Mouse (Mus musculus) ZHBTc4 (cell line): ENCODE data around the gene Sugct.

ENCODE experiments used
- DNase-seq: peaks from one replicate; pipeline ENCODE4 v3.0.0-alpha.2; 2011; ENCODE audit warnings: low read depth, low spot score

Sugct gene

DNA sequence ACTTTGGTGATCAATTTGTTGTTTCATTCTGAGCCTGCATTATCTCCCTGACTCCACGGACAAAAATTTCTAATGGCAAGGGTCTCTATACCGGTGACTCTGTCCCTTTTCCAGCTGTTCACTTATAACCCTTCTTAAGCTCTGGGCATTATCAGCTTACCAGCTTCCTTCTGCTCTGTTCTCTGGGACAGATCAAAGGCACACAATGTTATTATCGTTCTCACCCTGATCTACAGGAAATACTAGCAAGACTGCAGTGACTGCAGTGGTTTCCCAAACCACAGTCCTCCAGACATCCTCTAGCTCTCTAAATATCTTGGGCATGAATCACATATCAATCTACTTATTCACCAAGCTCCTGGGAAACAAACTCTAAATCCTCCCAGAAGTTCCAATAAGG, 90.7 kb downstream of the Sugct start:
- no peak for DNase-seq

DNA sequence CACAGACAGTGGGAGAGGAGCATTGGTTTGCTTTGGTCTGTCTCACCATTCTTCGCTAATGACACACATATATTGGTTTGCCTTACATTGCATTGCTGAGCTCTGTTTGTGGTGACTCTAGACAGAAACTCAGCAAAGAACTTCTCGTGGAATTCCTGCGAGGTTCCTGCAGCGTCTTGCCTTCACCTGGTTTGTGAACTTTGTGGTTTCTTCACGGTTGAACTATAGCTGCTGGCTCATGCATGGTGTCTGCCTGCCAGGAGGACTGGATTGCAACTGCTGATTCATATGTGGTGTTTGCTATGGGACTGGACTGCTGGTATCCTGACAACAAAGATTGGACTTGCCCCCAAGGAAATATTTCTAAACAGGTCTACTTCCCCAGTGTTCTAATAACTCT, 91.6 kb downstream of the Sugct start:
- no peak for DNase-seq

DNA sequence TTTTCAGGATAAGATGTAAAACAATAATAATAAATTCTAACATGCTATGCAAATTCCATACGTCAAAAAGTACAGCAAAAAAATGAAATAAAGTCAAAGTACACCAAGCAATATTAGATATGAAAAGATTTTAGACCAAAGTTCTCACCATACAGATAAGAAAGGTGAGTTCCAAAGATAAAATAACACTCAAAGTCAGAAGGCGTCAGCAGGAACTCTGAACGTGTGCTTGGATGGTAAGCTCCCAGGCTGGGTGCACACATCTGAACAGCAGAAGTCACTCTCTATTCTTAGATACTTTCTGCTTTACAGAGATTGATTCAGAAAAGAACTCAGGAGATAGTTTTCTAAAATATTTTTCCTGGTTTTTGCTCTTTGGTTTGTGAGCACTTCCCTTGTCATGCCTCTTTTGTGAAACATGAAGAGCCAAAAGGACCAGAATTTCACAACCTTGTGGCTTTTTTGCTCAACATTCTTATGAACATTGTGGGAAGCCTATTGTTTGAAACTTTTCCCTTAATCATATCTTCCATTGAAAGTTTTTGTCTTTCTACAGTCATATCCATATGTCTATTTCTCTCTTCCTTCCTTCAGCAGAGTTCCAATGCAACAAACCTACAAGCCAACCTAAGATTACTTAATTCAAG, 110.0 kb downstream of the Sugct start:
- no peak for DNase-seq

DNA sequence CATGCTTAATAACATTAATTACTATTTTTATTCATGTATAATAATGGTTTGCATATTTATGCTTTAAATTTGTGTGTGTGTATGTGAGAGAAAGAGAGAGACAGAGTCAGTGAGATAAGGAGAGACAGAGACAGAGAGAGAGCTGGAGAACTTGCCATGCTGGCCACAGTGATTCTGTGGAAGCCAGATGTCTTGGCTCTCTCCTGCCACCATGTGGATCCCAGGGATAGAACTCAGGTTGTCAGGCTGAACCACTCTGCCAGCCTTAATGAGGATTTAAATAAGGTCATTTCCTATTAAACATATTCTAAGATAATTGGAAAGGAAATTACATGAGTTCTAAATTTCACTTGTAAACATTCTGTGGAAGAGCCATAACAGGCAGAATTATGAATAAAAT, 110.5 kb downstream of the Sugct start:
- peak; percentile 40 for DNase-seq

DNA sequence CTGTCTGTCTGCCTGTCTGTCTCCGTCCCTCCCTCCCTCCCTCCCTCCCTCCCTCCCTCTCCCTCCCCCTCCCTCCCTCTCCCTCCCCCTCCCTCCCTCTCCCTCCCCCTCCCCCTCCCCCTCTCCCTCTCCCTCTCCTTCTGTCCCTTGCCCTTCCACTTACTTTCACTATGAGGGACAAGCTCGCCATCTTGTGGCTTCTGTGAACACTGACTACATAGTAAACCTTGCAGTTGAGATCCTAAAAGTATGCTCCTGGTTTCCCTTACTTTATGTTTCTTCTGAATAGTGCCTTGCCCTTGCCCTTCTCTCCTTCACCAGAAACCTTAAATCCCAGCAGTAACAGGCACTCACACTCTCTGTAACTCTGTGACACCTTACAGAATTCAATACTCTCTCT, 113.7 kb downstream of the Sugct start:
- peak; percentile 72 for DNase-seq

DNA sequence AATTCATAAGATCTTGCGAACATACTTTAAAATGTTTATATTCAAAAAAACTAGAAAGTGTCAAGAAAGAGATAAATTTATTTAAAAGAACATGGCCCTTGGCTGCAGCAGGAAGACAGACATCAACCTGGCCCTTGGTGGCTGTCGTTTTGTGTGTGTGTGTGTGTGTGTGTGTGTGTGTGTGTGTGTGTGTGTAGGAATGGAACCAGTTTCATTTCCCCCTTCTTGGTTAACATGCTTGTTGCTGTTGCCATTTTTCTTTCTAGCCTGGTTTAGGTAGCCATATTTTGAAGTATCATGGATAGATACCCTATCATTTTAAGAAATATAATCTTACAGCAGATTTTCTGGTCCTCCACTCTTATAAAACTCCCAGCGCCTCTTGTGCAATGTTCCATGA, 136.0 kb downstream of the Sugct start:
- no peak for DNase-seq

DNA sequence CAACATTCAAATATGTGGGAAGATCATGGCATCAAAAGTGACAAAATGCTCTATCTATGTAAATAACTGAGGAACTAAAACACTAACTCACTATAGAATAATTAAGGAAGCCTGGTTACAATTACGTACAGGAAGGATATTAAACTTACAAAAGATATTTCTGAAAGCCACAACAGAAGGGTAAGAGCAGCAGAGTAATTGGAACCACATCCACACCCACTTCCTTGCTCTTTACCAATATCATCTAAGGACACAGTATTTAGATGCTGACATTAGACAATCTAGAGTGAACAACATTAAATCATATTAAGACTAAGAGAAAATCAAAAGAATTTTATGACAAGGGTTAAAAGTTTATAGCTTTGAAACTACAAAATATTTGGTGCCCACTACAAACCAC, 159.0 kb downstream of the Sugct start:
- DNase-seq: no peak

DNA sequence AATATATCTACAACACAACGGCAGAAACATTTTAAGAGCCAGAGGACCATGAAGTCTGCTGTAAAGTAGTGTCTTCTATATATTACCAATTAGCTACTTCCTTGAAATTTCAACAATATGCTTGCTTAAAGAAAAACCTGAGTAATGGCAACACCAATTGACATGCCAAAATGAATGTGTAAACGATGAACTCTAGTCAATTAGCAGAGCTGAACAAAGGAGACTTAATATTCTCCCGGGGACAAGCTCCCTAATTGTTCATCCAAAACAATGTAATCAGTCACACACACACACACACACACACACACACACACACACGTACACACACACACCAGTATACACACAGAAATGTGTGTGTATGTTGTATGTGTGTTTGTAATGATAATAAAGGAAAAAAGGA, 160.5 kb downstream of the Sugct start:
- DNase-seq: no peak

DNA sequence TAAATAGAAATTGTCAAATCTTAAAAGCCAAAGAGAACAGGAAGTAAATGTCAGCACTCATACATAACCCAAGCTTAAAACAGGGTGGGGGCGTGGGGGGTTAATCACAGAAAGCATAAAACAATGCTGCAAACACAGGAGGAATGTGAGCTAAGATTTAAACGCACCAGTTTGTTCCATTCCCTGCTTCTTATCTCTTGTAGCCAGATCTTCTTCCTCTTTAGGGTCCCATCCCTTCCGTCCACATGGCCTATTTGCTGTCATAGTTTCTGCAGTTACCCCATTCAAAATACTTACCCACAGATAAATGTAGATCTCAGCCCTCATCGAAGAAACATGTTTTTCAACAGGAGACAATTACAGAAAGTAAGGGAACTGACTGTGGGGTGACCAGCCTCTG, 160.9 kb downstream of the Sugct start:
- no peak for DNase-seq

DNA sequence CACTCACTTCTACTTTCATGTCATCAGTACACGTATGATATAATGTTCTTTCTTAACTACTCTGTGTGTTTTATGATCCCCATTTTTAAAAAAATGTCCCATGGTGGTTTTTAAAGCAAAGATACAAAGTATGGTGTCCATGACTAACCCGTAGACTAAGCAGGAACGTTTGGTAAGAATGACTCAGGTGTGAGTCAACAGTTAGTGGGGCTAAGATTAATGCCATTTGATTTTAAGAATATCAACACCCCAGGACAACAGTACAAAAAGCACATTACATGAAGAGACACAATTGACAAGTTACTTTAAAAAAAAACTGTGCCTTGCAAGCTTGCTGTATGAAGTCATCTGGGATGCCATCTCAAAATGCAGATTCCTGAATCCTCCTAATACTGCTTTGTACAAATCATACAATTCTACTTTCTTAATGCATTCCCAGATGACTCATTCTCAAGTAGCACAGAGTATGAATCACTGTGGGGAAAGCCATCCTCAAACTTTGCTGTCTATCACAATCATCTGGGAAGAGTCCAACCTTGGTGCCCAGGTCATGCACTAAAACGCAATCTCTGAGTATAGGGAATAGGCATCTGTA, 184.1 kb downstream of the Sugct start:
- DNase-seq: no peak

DNA sequence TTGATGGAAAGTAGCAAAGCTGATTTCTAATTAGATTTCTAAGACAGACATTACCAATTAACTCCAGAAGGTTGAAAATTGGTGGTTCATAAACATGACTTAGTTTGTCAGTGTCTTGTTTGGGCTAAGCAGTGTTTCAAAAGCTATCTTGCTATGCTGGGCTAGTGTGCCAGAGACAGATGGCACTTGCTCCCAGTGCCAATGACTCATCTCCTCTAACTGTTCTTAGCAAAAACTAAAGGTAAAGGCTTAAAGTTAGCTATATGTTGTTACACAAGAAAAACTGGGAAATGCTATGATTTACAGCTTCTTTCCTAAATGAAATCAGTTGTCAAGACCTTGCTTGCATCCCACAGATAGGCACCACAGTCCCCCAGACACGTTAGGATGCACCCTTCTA, 200.4 kb downstream of the Sugct start:
- no peak for DNase-seq

DNA sequence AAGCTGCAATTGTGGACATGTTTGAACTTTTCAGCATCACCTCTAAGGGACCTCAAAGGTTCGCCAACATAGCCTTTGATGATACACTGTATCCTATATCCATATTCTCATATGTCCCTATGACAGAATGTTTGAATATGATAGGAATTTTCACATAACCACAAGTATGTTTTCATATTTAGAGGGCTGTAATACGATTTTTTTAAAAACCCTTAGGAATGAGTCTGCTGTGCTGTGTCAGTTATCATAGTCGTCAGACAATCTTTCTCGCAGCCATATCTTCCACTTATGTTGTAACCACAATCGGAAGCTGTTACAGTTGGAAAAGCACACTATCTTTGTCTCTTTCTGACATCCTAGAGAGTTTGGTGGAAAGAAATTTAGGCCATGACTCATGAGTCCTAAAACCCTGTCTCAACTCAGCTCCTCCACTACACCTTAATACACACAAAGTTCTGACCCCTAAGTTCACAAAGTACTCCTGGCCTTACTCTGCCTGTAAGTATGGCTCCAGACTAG, 201.2 kb downstream of the Sugct start:
- no peak for DNase-seq

DNA sequence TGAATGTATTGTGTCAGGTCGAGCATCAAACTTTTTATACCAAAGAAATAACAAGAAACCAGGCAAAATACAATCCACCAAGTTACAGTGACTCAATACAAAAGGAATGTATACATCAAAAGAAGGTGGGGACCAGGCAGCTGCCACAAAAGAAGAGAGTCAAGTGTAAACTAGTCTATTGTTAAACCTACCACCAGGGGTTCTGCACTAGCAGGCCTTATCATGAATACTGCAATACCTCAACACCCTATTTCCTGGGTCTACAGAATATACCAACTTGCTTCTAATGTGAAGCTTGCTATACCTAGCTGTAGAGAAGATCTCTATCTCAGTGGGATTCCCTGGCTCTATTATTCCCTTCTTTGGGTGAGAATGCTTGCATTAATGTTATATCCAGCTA, 237.4 kb downstream of the Sugct start:
- DNase-seq: peak; percentile 59

DNA sequence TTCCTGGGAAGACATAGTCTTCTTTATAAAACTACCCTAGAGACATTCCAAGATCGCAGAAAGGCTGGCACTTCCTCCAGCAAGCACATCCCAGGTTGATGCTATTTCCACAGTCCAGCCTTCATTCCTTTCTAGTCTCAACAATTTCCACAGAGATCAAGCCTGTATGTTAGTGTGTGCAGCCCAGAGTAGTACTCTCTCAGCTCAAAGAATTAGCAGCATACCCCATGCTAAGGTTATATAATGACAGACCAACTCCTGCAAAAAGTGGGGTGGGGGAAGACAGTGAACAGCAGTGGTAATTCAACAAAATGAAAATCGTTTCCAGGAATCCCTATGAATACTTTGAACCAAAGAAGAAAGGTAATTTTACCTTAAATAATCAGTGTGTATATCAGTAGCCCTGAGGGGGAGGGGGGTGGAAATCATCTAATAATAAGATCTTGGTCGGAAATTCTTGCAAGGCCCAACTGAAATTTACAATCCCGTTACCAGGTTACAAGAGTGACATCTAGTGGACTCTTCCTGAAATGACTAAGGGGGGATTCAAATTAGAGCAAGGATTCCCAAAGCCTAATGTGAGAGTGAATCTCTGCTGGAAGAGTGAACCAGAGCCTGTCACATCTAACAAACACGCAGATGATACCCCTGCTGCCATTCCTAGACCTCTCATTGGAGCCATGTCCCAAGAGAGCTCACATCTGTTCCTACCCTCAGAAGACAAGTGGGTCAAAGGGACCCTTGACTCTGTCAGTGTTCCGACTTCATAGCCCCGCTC, 263.0 kb downstream of the Sugct start:
- peak; percentile 46 for DNase-seq

DNA sequence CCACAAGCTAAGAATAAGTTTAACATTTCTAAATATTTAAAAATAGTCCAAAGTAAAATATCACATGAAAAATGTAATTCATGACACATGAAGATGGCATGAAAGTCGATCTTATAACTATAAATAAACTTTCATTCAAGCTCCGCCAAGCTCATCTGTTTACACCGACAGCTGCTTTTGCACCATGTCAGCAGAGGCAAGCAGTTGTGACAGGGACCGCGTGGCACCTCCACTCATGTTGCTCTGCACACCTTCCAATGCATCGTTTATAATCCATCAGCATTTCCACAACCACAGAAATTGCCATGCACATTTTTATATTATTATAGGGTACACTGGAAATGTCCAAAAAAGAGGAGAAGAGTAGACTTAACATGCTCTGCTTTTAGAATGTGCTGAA, 273.5 kb downstream of the Sugct start:
- no peak for DNase-seq

DNA sequence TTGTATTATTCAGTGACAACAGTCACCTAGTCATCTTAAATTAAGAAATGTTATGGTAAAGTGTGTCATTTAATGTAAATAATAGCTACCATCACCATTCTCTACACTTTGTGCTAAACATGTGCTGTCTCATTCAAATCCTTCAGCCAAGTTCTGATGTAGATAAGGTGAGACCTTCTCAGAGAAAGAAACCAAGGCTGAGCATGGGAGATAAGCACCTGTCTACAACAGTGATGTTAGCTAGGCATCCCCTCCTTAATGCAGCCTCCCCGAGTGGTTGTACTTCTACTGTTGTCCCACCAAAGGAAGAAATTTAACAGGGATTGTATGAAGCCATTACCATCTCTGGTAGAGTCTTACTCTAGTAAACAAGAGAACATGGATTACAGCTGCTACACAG, 274.8 kb downstream of the Sugct start:
- no peak for DNase-seq

DNA sequence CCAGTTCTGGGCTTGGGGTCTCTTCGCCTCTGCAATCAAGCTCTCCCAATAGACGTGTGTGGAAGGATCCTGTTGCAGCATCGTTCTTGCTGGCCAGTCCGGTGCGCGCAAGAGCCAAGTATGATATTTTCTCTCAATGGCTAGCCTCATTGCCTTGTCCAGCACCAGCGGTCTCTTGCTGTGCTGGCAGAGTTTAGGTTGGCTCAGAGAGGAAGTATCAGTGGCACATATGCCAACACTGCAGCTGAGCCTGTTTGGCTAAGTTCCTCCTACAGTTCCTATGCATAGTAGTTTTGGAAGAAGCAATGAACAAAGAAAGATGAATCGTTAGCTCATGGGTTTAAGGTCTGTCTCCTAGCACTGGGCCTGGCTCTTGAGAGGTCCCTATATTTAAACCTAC, 352.5 kb downstream of the Sugct start:
- DNase-seq: no peak

DNA sequence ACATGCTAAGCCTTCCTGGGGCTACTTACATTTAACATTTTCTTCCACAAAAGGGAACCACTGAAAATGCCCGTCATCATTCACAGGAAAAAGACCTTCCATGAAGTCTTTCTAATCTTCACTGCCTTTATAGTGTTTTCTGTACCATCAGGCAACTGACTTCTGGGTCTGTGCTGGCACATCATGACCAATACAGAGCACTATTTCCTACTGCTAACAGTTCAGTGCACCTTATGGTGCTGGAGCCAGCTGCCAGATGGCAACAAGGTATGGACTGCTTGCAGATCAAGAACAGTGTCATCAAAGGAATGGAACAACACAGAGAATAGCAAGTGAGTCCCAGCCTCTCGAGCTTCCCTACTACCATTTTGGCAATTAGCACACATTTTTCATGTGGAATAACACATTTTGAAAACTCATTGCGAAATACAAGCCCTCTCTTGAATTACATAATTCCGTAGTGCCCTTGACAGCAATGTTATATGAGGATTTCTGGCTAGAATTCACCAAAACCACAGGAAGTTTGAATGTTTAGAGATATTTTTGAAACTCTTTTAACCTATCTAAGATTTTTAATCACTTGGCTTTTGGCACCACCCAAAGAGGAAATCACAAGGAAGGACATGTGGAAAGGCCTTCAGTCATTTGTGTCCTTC, 359.3 kb downstream of the Sugct start:
- DNase-seq: no peak

DNA sequence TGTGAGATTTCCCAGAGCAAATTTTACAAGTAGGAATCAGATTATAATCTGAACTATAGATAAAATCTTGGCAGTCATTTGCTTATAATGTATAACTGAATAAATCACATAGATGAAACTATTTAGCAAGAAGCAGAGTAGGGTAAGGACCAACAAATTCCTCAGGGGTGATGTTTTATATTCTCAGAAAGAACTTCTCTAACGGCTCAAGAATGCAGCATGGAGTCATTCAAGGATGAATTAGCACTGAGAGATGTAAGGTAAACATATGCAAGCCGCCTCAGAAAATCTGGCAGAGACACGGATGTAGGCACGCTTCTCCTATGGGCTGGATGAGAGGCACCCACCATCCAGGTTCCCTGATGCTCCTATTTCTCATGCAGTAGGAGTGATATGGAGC, 368.5 kb downstream of the Sugct start:
- no peak for DNase-seq

DNA sequence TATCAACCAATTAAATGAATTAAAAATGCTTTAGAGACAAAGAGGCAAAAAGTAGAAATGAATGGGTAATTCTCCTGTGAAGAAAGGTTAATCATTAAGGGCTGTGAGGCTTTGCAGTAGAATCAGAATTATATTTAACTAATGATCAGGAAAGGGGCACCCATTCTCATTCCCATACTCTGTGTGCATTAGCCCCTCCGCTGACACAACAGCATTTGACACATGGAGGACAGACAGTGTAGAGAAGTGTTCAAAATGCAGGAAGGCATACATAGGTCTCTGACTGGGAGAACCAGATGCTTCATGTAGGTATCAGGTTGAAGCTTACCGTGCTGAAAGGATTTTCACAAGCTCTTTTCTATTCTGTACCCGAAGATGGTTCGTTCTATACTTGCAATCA, 393.8 kb downstream of the Sugct start:
- DNase-seq: no peak

DNA sequence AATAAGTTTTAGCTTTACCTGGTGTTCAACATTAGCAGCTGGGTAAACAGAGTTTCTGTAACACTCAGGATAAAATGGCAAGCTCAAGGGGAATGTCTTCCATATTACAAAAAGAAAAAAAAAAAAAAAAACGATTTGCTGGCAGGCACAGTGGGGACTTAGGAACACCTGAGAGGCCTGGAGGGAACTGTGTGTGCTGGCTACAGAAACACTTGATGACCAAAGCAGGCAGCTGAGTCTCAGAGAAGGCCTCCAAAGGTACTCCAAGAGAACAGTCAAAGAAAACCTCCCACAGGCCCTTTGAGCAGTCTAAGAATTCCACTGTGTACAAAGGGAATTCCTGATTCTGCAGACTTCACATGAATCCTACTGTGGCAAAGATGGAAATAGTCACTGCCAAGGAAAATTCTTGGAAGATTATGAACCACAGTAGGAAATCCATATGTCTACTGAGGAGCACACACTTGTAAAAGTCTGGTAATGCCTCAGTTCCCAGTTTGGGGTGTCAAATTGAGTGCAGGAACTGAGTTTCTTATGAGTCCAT, 397.8 kb downstream of the Sugct start:
- DNase-seq: no peak

DNA sequence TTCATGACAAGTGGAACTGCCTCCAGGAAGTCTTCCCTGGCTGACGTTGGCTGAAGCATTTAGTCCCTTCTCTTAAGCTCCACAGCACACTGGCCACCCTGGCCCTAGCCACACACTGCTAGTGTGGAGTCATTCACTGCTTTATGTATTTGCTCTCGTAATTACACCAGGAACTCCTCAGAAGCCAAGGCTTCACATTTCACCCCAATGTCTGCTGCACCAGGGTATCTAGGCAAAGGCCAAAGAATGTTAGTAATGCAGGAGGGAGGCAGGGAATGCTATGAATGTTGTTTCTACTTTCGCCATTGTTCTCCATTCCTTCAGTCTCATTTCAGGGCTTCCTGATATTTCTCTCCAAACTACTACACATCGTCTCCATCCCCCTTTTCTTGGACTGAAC, 398.4 kb downstream of the Sugct start:
- peak; percentile 5 for DNase-seq
